Mouse (Mus musculus) CH12.LX (cell line): ENCODE results near the gene Dppa2. TPM values are rescaled to one million over a fixed set of nuclear protein-coding genes. Genes with fewer than 3 reads are reported as not detected.

Experiments
- DNase-seq: peaks from one replicate; pipeline ENCODE4 v3.0.0-alpha.2; 2013; ENCODE audit errors: extremely low read depth
- H3K27ac ChIP-seq: 2 replicates; pipeline ENCODE4 v1.5.1; 2012; ENCODE audit warnings: low read depth, mild to moderate bottlenecking, control low read depth, moderate library complexity; ENCODE audit not compliant: insufficient read depth
- H3K27me3 ChIP-seq: replicated peaks from 2 replicates; pipeline ENCODE3; 2012; ENCODE audit warnings: inconsistent platforms
- H3K36me3 ChIP-seq, 2 experiments: replicated peaks in 1 of 2; 2 replicates each; pipeline versions ENCODE3 to v1.6.1; 2012; ENCODE audit warnings: inconsistent platforms in 1 of 2, low read length in 1 of 2, mild to moderate bottlenecking in 1 of 2, mixed read lengths in 1 of 2, moderate library complexity in 1 of 2; ENCODE audit not compliant: control insufficient read depth in 1 of 2, insufficient read depth in 1 of 2
- H3K4me1 ChIP-seq, 2 experiments: 2 replicates each; pipeline ENCODE4 v1.6.1; 2012; ENCODE audit warnings: inconsistent platforms in 1 of 2, moderate library complexity in 1 of 2; ENCODE audit not compliant: insufficient read depth in 2 of 2, control insufficient read depth in 1 of 2
- H3K4me2 ChIP-seq: 2 replicates; pipeline ENCODE4 v1.6.1; 2012; ENCODE audit warnings: low read depth, mild to moderate bottlenecking, control low read depth; ENCODE audit not compliant: poor library complexity, insufficient read depth, severe bottlenecking
- H3K4me3 ChIP-seq, 3 experiments: fragments of 150-350 bp in 1 of 3; sonication (generic) in 1 of 3; replicated peaks in 1 of 3; 2 replicates each; pipeline versions ENCODE3 to v1.5.1; 2011 to 2012; ENCODE audit warnings: low read depth in 2 of 3, low read length in 2 of 3, mild to moderate bottlenecking in 2 of 3, moderate library complexity in 2 of 3, control low read depth in 1 of 3, improper control_type of control experiment in 1 of 3, inconsistent platforms in 1 of 3, mixed read lengths in 1 of 3; ENCODE audit not compliant: poor library complexity in 1 of 3
- H3K79me2 ChIP-seq: replicated peaks from 2 replicates; pipeline ENCODE4 v1.6.1; 2012; ENCODE audit warnings: mild to moderate bottlenecking, moderate library complexity; ENCODE audit not compliant: control insufficient read depth, poor library complexity, insufficient read depth, severe bottlenecking; ENCODE audit errors: extremely low read depth
- H3K9ac ChIP-seq: 2 replicates; pipeline ENCODE4 v1.6.1; 2012; ENCODE audit warnings: low read depth, mild to moderate bottlenecking, control low read depth, moderate library complexity; ENCODE audit not compliant: insufficient read depth
- H3K9me3 ChIP-seq: replicated peaks from 2 replicates; pipeline ENCODE3; 2012; ENCODE audit warnings: low read length, inconsistent platforms, mixed read lengths
- CHD1 ChIP-seq: IDR thresholded peaks from 2 replicates; pipeline ENCODE4 v1.6.1; 2012; ENCODE audit warnings: low read depth, low read length, improper control_type of control experiment, inconsistent platforms
- CTCF ChIP-seq, 2 experiments: IDR thresholded peaks in 1 of 2; conservative IDR thresholded peaks in 1 of 2; 2 replicates each; pipeline ENCODE4 v1.5.1; 2011 to 2012; ENCODE audit warnings: low read depth in 2 of 2, low read length in 2 of 2, improper control_type of control experiment in 1 of 2, inconsistent platforms in 1 of 2, mild to moderate bottlenecking in 1 of 2, moderate library complexity in 1 of 2
- ELF1 ChIP-seq: IDR thresholded peaks from 2 replicates; pipeline ENCODE4 v1.6.1; 2014; ENCODE audit warnings: low read depth, mild to moderate bottlenecking, inconsistent platforms, low read length, improper control_type of control experiment
- EP300 ChIP-seq: IDR thresholded peaks from 2 replicates; pipeline ENCODE4 v1.6.1; 2011; ENCODE audit warnings: low read length, improper control_type of control experiment
- ETS1 ChIP-seq: conservative IDR thresholded peaks from 2 replicates; pipeline ENCODE4 v1.6.1; 2012; ENCODE audit warnings: low read depth, mild to moderate bottlenecking, inconsistent platforms, low read length, improper control_type of control experiment, moderate library complexity
- KAT2A ChIP-seq: IDR thresholded peaks from 2 replicates; pipeline ENCODE4 v1.6.1; 2012; ENCODE audit warnings: low read length, improper control_type of control experiment, inconsistent platforms; ENCODE audit not compliant: insufficient replicate concordance
- MAFK ChIP-seq: IDR thresholded peaks from 2 replicates; pipeline ENCODE4 v1.6.1; 2011; ENCODE audit warnings: low read length, improper control_type of control experiment; ENCODE audit not compliant: insufficient replicate concordance
- MAX ChIP-seq: IDR thresholded peaks from 2 replicates; pipeline ENCODE4 v1.6.1; 2011; ENCODE audit warnings: low read length, improper control_type of control experiment
- MAZ ChIP-seq: IDR thresholded peaks from 2 replicates; pipeline ENCODE4 v1.6.1; 2012; ENCODE audit warnings: low read depth, mild to moderate bottlenecking, inconsistent platforms, low read length, improper control_type of control experiment, moderate library complexity
- MEF2A ChIP-seq: IDR thresholded peaks from 2 replicates; pipeline ENCODE4 v1.6.1; 2014; ENCODE audit warnings: low read depth, mild to moderate bottlenecking, inconsistent platforms, low read length, improper control_type of control experiment, borderline replicate concordance
- MXI1 ChIP-seq: IDR thresholded peaks from 2 replicates; pipeline ENCODE4 v1.6.1; 2011; ENCODE audit warnings: mild to moderate bottlenecking, low read depth, low read length, improper control_type of control experiment
- NRF1 ChIP-seq: IDR thresholded peaks from 2 replicates; pipeline ENCODE4 v1.6.1; 2014; ENCODE audit warnings: low read depth, mild to moderate bottlenecking, inconsistent platforms, low read length, improper control_type of control experiment, moderate library complexity
- PAX5 ChIP-seq: IDR thresholded peaks from 2 replicates; pipeline ENCODE4 v1.6.1; 2012; ENCODE audit warnings: low read length, inconsistent platforms, mixed read lengths
- POLR2A ChIP-seq: IDR thresholded peaks from 2 replicates; pipeline ENCODE4 v1.6.1; 2011; ENCODE audit warnings: low read depth, mild to moderate bottlenecking, improper control_type of control experiment, low read length
- POLR2AphosphoS2 ChIP-seq: IDR thresholded peaks from 2 replicates; pipeline ENCODE4 v1.6.1; 2011; ENCODE audit warnings: low read depth, low read length, improper control_type of control experiment
- RAD21 ChIP-seq: IDR thresholded peaks from 2 replicates; pipeline ENCODE4 v1.6.1; 2011; ENCODE audit warnings: low read depth, mild to moderate bottlenecking, low read length, improper control_type of control experiment, moderate library complexity
- TBP ChIP-seq: conservative IDR thresholded peaks from 2 replicates; pipeline ENCODE4 v1.6.1; 2011; ENCODE audit warnings: low read depth, low read length, improper control_type of control experiment
- USF2 ChIP-seq: conservative IDR thresholded peaks from 2 replicates; pipeline ENCODE4 v1.6.1; 2011; ENCODE audit warnings: low read depth, low read length, improper control_type of control experiment
- ZC3H11A ChIP-seq: IDR thresholded peaks from 2 replicates; pipeline ENCODE4 v1.6.1; 2012; ENCODE audit warnings: low read depth, mild to moderate bottlenecking, inconsistent platforms, low read length, improper control_type of control experiment
- ZMIZ1 ChIP-seq: IDR thresholded peaks from 2 replicates; pipeline ENCODE4 v1.6.1; 2012; ENCODE audit warnings: low read depth, mild to moderate bottlenecking, inconsistent platforms, low read length, improper control_type of control experiment
- dilution Hi-C: fragments of 300-500 bp; cut with MboI; formaldehyde crosslinking; loops from 2 replicates; pipeline ENCODE4 v1.14.3; 2020; ENCODE audit warnings: low sequenced_read_pairs; ENCODE audit not compliant: extremely low pct_unique_long_range_greater_than_20kb, extremely low pct_ligation_motif_present
- in situ Hi-C: fragments of 300-500 bp; cut with MboI; formaldehyde crosslinking; loops from 3 replicates; pipeline ENCODE4 v1.14.3; 2019; ENCODE audit warnings: low sequenced_read_pairs, low pct_ligation_motif_present, low pct_unique_long_range_greater_than_20kb, mixed read lengths
- polyA plus RNA-seq: library from polyadenylated mRNA; unstranded; fragments of >175 nt; gene quantifications from 2 replicates; pipeline ENCODE4 v1.2.1, GENCODE M21; 2012; ENCODE audit warnings: low read depth; ENCODE audit not compliant: insufficient read length
- total RNA-seq, 2 experiments: library from RNA; depleted of rRNA; stranded (reverse); fragments of 300-350 nt in 1 of 2; fragments of >200 nt in 1 of 2; gene quantifications; 2 replicates each; pipeline ENCODE4 v1.2.3; 2012 to 2014

Gene Dppa2
- total and polyA plus RNA-seq, 3 experiments, result 0.13 TPM; not detected in 2

DNA sequence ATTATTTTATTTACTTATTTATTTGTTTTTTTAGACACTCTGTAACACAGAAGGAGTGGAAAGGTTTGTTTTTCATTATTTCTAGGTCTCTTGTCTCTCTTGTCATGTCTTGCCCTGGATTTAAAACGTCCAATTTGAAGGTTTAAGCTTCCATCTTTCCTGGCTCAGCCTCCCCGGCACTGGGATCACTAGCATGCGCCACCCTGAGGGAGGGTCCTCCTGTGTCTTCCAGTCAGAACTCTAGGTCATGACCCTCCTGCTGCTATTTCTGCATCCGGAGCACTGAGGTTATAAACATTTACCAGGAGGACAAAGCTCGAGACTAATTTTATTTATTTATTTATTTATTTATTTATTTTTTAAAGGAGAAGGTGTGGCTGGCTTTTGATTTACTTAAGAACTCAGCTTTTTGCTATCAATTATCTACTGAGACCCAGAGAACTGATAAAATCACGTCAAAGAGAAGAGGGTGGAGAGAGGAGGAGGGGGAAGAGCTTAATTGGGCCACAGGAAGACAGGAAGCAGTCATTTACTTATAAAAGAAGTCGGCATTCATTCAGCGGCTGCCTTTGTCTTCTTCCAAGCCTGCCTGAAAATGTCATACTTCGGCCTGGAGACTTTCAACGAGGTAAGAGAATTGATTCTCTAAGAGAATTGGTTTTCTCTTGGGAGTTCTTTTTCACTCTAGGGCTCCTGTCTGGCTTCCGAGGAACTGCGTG, 6.4 kb downstream of the Dppa2 start:
- no peaks in the 10 kb centered on the region for H3K79me2 ChIP-seq
- no peak for TF ChIP-seq TBP
- no peak for TF ChIP-seq USF2
- no peak for TF ChIP-seq MXI1
- no peak for TF ChIP-seq EP300
- no peak for TF ChIP-seq CTCF (conservative IDR thresholded peaks at IDR 0.05 in 1 of 2, IDR thresholded peaks at IDR 0.05 in 1 of 2; ENCODE audit: low read depth in 2 of 2, low read length in 2 of 2)
- TF ChIP-seq MEF2A, result no peak
- no peak for TF ChIP-seq MAX
- no peak for TF ChIP-seq ZC3H11A
- TF ChIP-seq POLR2AphosphoS2, result no peak
- TF ChIP-seq NRF1, result no peak
- no peak for TF ChIP-seq POLR2A
- no peak for TF ChIP-seq KAT2A
- no peak for TF ChIP-seq ELF1
- TF ChIP-seq PAX5, result no peak
- DNase-seq, result no peak
- no peaks in the 10 kb centered on the region for H3K27me3 ChIP-seq
- no peaks in the 10 kb centered on the region for H3K4me1 ChIP-seq
- H3K4me3 ChIP-seq, result no peak overlapping the region
- in situ Hi-C loops, result no loop called here
- no peak overlapping the region for H3K4me2 ChIP-seq
- no peaks in the 10 kb centered on the region for H3K36me3 ChIP-seq
- no peak overlapping the region for H3K27ac ChIP-seq
- H3K9ac ChIP-seq, result no peak overlapping the region
- peaks cover 71% of the 10 kb centered on the region for H3K9me3 ChIP-seq
- dilution Hi-C loops, result no loop called here

GRCm38 (mm10) chr16:48315294-48315693, 11.6 kb downstream of the Dppa2 start:
- Histone ChIP-seq H3K4me2 (no peak overlapping the region), H3K9ac (no peak overlapping the region), H3K27me3 (no peaks in the 10 kb centered on the region), H3K4me1 (no peaks in the 10 kb centered on the region), H3K4me3 (no peak overlapping the region), H3K36me3 (no peaks in the 10 kb centered on the region)
- no peak for DNase-seq
- TF ChIP-seq MAZ (no peak), ZMIZ1 (no peak), POLR2A (no peak), ETS1 (no peak), RAD21 (no peak), MAFK (no peak), CHD1 (no peak), MXI1 (no peak)
- TF ChIP-seq, all 38 proteins: peak for 0
- Histone ChIP-seq H3K27ac (no peak overlapping the region), H3K79me2 (no peaks in the 10 kb centered on the region), H3K9me3 (peaks cover 67% of the 10 kb centered on the region)
- dilution Hi-C loops, result no loop called here
- in situ Hi-C loops, result no loop called here
